Mouse (Mus musculus): Measurements from ENCODE around the gene Coa4. TPM values are rescaled to one million over a fixed set of nuclear protein-coding genes. Genes with fewer than 3 reads are reported as not detected.

Gene Coa4
- polyA plus RNA-seq, 1 experiment from 2014 or later, result 24.3 TPM

GRCm38 (mm10) chr7:100514573-100514972 lies 22.3 kb upstream of the Coa4 start, which contains the start of gene Dnajb13:
TSS of gene Dnajb13 (minus strand) at chr7:100514960.
- Histone ChIP-seq H3K36me3 (ENCODE audit: control insufficient read depth, insufficient read depth, low read length) (no peaks in the 10 kb centered on the region), H3K4me2 (replicated peaks; ENCODE audit: low read depth, low read length) (no peak within 1 kb of the TSS), H3K9me3 (ENCODE audit: control insufficient read depth, low read depth, low read length) (no peaks in the 10 kb centered on the region), H3K27ac (ENCODE audit: low read length) (no peak within 1 kb of the TSS), H3K4me1 (ENCODE audit: control insufficient read depth, insufficient read depth, low read length) (no peaks in the 10 kb centered on the region), H3K4me3 (ENCODE audit: low read depth, low read length) (no peak within 1 kb of the TSS), H3K27me3 (ENCODE audit: control insufficient read depth, insufficient read depth, low read length) (no peaks in the 10 kb centered on the region), H3K9ac (replicated peaks; ENCODE audit: low read depth, low read length) (no peak within 1 kb of the TSS)
- no peak for ATAC-seq (ENCODE audit: insufficient number of reproducible peaks, insufficient read depth, low FRiP score, low read depth)
- WGBS, result 46% methylated on average over 11 of the region's 11 CpGs

- Histone ChIP-seq H3K4me1 (ENCODE audit: control insufficient read depth, insufficient read depth, low read length) (no peaks in the 10 kb centered on the region), H3K9ac (replicated peaks; ENCODE audit: low read depth, low read length) (no peak overlapping the region), H3K27me3 (ENCODE audit: control insufficient read depth, insufficient read depth, low read length) (no peaks in the 10 kb centered on the region), H3K4me3 (ENCODE audit: low read depth, low read length) (no peak overlapping the region), H3K36me3 (ENCODE audit: control insufficient read depth, insufficient read depth, low read length) (no peaks in the 10 kb centered on the region), H3K27ac (ENCODE audit: low read length) (no peak overlapping the region), H3K4me2 (replicated peaks; ENCODE audit: low read depth, low read length) (no peak overlapping the region), H3K9me3 (ENCODE audit: control insufficient read depth, low read depth, low read length) (no peaks in the 10 kb centered on the region)
- ATAC-seq (ENCODE audit: insufficient number of reproducible peaks, insufficient read depth, low FRiP score, low read depth), result no peak
- WGBS, result 56% methylated on average over 7 of the region's 7 CpGs
Observed at GRCm38 (mm10) chr7:100520204-100520603, 16.7 kb upstream of the Coa4 start.

- no peak for ATAC-seq (ENCODE audit: insufficient number of reproducible peaks, insufficient read depth, low FRiP score, low read depth)
- Histone ChIP-seq H3K9ac (replicated peaks; ENCODE audit: low read depth, low read length) (no peak overlapping the region), H3K9me3 (ENCODE audit: control insufficient read depth, low read depth, low read length) (no peaks in the 10 kb centered on the region), H3K4me1 (ENCODE audit: control insufficient read depth, insufficient read depth, low read length) (no peaks in the 10 kb centered on the region), H3K4me2 (replicated peaks; ENCODE audit: low read depth, low read length) (no peak overlapping the region), H3K4me3 (ENCODE audit: low read depth, low read length) (no peak overlapping the region), H3K36me3 (ENCODE audit: control insufficient read depth, insufficient read depth, low read length) (no peaks in the 10 kb centered on the region), H3K27ac (ENCODE audit: low read length) (no peak overlapping the region), H3K27me3 (ENCODE audit: control insufficient read depth, insufficient read depth, low read length) (no peaks in the 10 kb centered on the region)
- 19% methylated on average over 10 of the region's 10 CpGs for WGBS
Observed at GRCm38 (mm10) chr7:100520663-100521285, 16.1 kb upstream of the Coa4 start.

GRCm38 (mm10) chr7:100522222-100522621 lies 14.6 kb upstream of the Coa4 start:
- ATAC-seq (ENCODE audit: insufficient number of reproducible peaks, insufficient read depth, low FRiP score, low read depth), result no peak
- Histone ChIP-seq H3K4me3 (ENCODE audit: low read depth, low read length) (no peak overlapping the region), H3K27me3 (ENCODE audit: control insufficient read depth, insufficient read depth, low read length) (no peaks in the 10 kb centered on the region), H3K36me3 (ENCODE audit: control insufficient read depth, insufficient read depth, low read length) (no peaks in the 10 kb centered on the region), H3K9me3 (ENCODE audit: control insufficient read depth, low read depth, low read length) (no peaks in the 10 kb centered on the region), H3K9ac (replicated peaks; ENCODE audit: low read depth, low read length) (no peak overlapping the region), H3K4me2 (replicated peaks; ENCODE audit: low read depth, low read length) (no peak overlapping the region), H3K4me1 (ENCODE audit: control insufficient read depth, insufficient read depth, low read length) (no peaks in the 10 kb centered on the region), H3K27ac (ENCODE audit: low read length) (no peak overlapping the region)
- 82% methylated on average over 3 of the region's 3 CpGs for WGBS

- Histone ChIP-seq H3K36me3 (ENCODE audit: control insufficient read depth, insufficient read depth, low read length) (no peaks in the 10 kb centered on the region), H3K4me1 (ENCODE audit: control insufficient read depth, insufficient read depth, low read length) (no peaks in the 10 kb centered on the region), H3K9me3 (ENCODE audit: control insufficient read depth, low read depth, low read length) (no peaks in the 10 kb centered on the region), H3K4me3 (ENCODE audit: low read depth, low read length) (no peak overlapping the region), H3K27ac (ENCODE audit: low read length) (no peak overlapping the region), H3K4me2 (replicated peaks; ENCODE audit: low read depth, low read length) (no peak overlapping the region), H3K27me3 (ENCODE audit: control insufficient read depth, insufficient read depth, low read length) (no peaks in the 10 kb centered on the region), H3K9ac (replicated peaks; ENCODE audit: low read depth, low read length) (no peak overlapping the region)
- no peak for ATAC-seq (ENCODE audit: insufficient number of reproducible peaks, insufficient read depth, low FRiP score, low read depth)
- WGBS, result 55% methylated on average over 8 of the region's 8 CpGs
Observed at GRCm38 (mm10) chr7:100524669-100525068, 12.2 kb upstream of the Coa4 start.

- no peak overlapping the region for H3K4me2 ChIP-seq (replicated peaks; ENCODE audit: low read depth, low read length)
- H3K4me3 ChIP-seq (ENCODE audit: low read depth, low read length), result no peak overlapping the region
- H3K27ac ChIP-seq (ENCODE audit: low read length), result no peak overlapping the region
- H3K4me1 ChIP-seq (ENCODE audit: control insufficient read depth, insufficient read depth, low read length), result no peaks in the 10 kb centered on the region
- H3K36me3 ChIP-seq (ENCODE audit: control insufficient read depth, insufficient read depth, low read length), result no peaks in the 10 kb centered on the region
- no peaks in the 10 kb centered on the region for H3K9me3 ChIP-seq (ENCODE audit: control insufficient read depth, low read depth, low read length)
- ATAC-seq (ENCODE audit: insufficient number of reproducible peaks, insufficient read depth, low FRiP score, low read depth), result no peak
- WGBS, result 94% methylated on average over 5 of the region's 5 CpGs
- H3K27me3 ChIP-seq (ENCODE audit: control insufficient read depth, insufficient read depth, low read length), result no peaks in the 10 kb centered on the region
- H3K9ac ChIP-seq (replicated peaks; ENCODE audit: low read depth, low read length), result no peak overlapping the region
Observed at GRCm38 (mm10) chr7:100530766-100531165, 6.1 kb upstream of the Coa4 start.

- H3K36me3 ChIP-seq (ENCODE audit: control insufficient read depth, insufficient read depth, low read length), result no peaks in the 10 kb centered on the region
- no peak overlapping the region for H3K9ac ChIP-seq (replicated peaks; ENCODE audit: low read depth, low read length)
- no peak overlapping the region for H3K4me2 ChIP-seq (replicated peaks; ENCODE audit: low read depth, low read length)
- 44% methylated on average over 2 of the region's 2 CpGs for WGBS
- peaks cover 7% of the 10 kb centered on the region; the same call in 1 of the 2 replicates for H3K4me1 ChIP-seq (ENCODE audit: control insufficient read depth, insufficient read depth, low read length)
- H3K27me3 ChIP-seq (ENCODE audit: control insufficient read depth, insufficient read depth, low read length), result no peaks in the 10 kb centered on the region
- peak overlapping the region; percentile 69; the same call in 1 of the 2 replicates for H3K27ac ChIP-seq (ENCODE audit: low read length)
- H3K4me3 ChIP-seq (ENCODE audit: low read depth, low read length), result no peak overlapping the region
- ATAC-seq (ENCODE audit: insufficient number of reproducible peaks, insufficient read depth, low FRiP score, low read depth), result no peak; the same call in 1 of the 2 replicates
- H3K9me3 ChIP-seq (ENCODE audit: control insufficient read depth, low read depth, low read length), result no peaks in the 10 kb centered on the region
Observed at GRCm38 (mm10) chr7:100533503-100533902, 3.4 kb upstream of the Coa4 start.

GRCm38 (mm10) chr7:100534216-100534615 lies 2.7 kb upstream of the Coa4 start:
- no peaks in the 10 kb centered on the region for H3K9me3 ChIP-seq (ENCODE audit: control insufficient read depth, low read depth, low read length)
- H3K4me1 ChIP-seq (ENCODE audit: control insufficient read depth, insufficient read depth, low read length), result peaks cover 7% of the 10 kb centered on the region; the same call in 1 of the 2 replicates
- 87% methylated on average over 3 of the region's 3 CpGs for WGBS
- H3K4me2 ChIP-seq (replicated peaks; ENCODE audit: low read depth, low read length), result no peak overlapping the region
- ATAC-seq (ENCODE audit: insufficient number of reproducible peaks, insufficient read depth, low FRiP score, low read depth), result no peak
- H3K27me3 ChIP-seq (ENCODE audit: control insufficient read depth, insufficient read depth, low read length), result no peaks in the 10 kb centered on the region
- H3K9ac ChIP-seq (replicated peaks; ENCODE audit: low read depth, low read length), result no peak overlapping the region
- no peak overlapping the region for H3K4me3 ChIP-seq (ENCODE audit: low read depth, low read length)
- no peak overlapping the region for H3K27ac ChIP-seq (ENCODE audit: low read length)
- H3K36me3 ChIP-seq (ENCODE audit: control insufficient read depth, insufficient read depth, low read length), result peaks cover 4% of the 10 kb centered on the region

GRCm38 (mm10) chr7:100535831-100536230 lies 1.0 kb upstream of the Coa4 start:
- no peak overlapping the region; the same call in 1 of the 2 replicates for H3K4me3 ChIP-seq (ENCODE audit: low read depth, low read length)
- H3K4me2 ChIP-seq (replicated peaks; ENCODE audit: low read depth, low read length), result no peak overlapping the region
- 85% methylated on average over 2 of the region's 2 CpGs for WGBS
- ATAC-seq (ENCODE audit: insufficient number of reproducible peaks, insufficient read depth, low FRiP score, low read depth), result no peak
- H3K27ac ChIP-seq (ENCODE audit: low read length), result no peak overlapping the region
- peaks cover 14% of the 10 kb centered on the region for H3K36me3 ChIP-seq (ENCODE audit: control insufficient read depth, insufficient read depth, low read length)
- H3K9me3 ChIP-seq (ENCODE audit: control insufficient read depth, low read depth, low read length), result no peaks in the 10 kb centered on the region
- H3K27me3 ChIP-seq (ENCODE audit: control insufficient read depth, insufficient read depth, low read length), result no peaks in the 10 kb centered on the region
- H3K4me1 ChIP-seq (ENCODE audit: control insufficient read depth, insufficient read depth, low read length), result peaks cover 7% of the 10 kb centered on the region; the same call in 1 of the 2 replicates
- H3K9ac ChIP-seq (replicated peaks; ENCODE audit: low read depth, low read length), result no peak overlapping the region

Measured in stomach, embryonic 14.5 days (tissue).